Mouse (Mus musculus): Measurements from ENCODE around the gene Bcar1. TPM values are rescaled to one million over a fixed set of nuclear protein-coding genes. Genes with fewer than 3 reads are reported as not detected.

Bcar1 gene
- polyA plus RNA-seq, 1 experiment from 2014 or later, result 52.4 TPM

- no peak overlapping the region; the same call in 1 of the 2 replicates for H3K9ac ChIP-seq (replicated peaks)
- peaks cover 17% of the 10 kb centered on the region for H3K4me1 ChIP-seq
- no peak overlapping the region for H3K4me3 ChIP-seq
- H3K9me3 ChIP-seq, result no peaks in the 10 kb centered on the region
- H3K36me3 ChIP-seq, result peaks cover 6% of the 10 kb centered on the region; the same call in 1 of the 2 replicates
- H3K27ac ChIP-seq (replicated peaks), result no peak overlapping the region
- no peak for ATAC-seq (ENCODE audit: low FRiP score, low read depth)
- H3K27me3 ChIP-seq, result no peaks in the 10 kb centered on the region
- 81% methylated on average over 7 of the region's 7 CpGs for WGBS
- H3K4me2 ChIP-seq (replicated peaks), result no peak overlapping the region
Measured at GRCm38 (mm10) chr8:111779690-111780089, 36.1 kb upstream of the Bcar1 start.

GRCm38 (mm10) chr8:111778801-111779200, 35.2 kb upstream of the Bcar1 start:
- ATAC-seq (ENCODE audit: low FRiP score, low read depth), result no peak
- Histone ChIP-seq H3K4me1 (peaks cover 17% of the 10 kb centered on the region), H3K4me3 (no peak overlapping the region), H3K36me3 (peaks cover 10% of the 10 kb centered on the region), H3K27ac (replicated peaks) (0 out of 2 replicates have a peak overlapping the region, but pooled peaks have one; percentile 4), H3K4me2 (replicated peaks) (no peak overlapping the region), H3K27me3 (no peaks in the 10 kb centered on the region), H3K9me3 (no peaks in the 10 kb centered on the region), H3K9ac (replicated peaks) (no peak overlapping the region)
- 74% methylated on average over 7 of the region's 7 CpGs for WGBS

DNA sequence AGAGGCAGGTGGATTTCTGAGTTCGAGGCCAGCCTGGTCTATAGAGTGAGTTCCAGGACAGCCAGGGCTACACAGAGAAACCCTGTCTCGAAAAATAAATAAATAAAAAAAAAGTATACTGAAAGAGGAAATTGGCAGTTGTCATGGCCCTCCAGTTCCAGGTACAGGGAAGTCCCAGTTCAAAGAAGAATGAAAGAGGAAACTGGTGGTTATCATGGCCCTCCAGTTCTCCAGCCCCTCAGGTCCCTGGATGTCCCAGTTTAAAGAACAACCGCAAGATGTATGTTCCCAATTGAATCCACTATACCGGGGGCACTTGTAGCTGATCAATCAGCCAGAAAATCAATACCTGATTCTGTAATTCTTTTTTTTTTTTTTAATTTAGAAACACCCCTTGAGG, 32.9 kb upstream of the Bcar1 start:
- ATAC-seq (ENCODE audit: low FRiP score, low read depth), result no peak
- Histone ChIP-seq H3K27me3 (no peaks in the 10 kb centered on the region), H3K4me3 (no peak overlapping the region), H3K4me2 (replicated peaks) (no peak overlapping the region), H3K9me3 (no peaks in the 10 kb centered on the region), H3K27ac (replicated peaks) (no peak overlapping the region), H3K36me3 (peaks cover 10% of the 10 kb centered on the region), H3K9ac (replicated peaks) (no peak overlapping the region), H3K4me1 (peaks cover 9% of the 10 kb centered on the region; the same call in 1 of the 2 replicates)
- WGBS, result 97% methylated on average over 4 of the region's 4 CpGs

DNA sequence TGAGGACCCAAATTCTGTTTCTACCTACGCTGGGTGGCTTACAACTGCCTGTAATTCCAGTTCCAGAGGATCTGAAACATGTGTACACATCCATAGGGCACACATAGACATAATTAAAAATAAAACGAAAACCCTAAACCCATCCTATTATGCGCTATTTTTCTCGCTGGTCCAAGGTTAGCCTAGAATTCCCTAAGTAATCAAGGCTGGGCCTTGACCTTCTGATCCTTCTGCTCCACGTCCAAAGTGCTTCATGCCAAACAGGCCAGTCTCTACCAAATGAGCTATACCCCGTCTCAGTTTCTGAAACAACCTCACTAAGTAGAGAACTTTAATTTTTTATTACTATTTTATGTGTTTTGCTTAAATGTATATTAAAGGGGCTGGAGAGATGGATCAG, 32.2 kb upstream of the Bcar1 start:
- Histone ChIP-seq H3K9ac (replicated peaks) (no peak overlapping the region), H3K27ac (replicated peaks) (no peak overlapping the region), H3K4me1 (peaks cover 9% of the 10 kb centered on the region; the same call in 1 of the 2 replicates), H3K36me3 (peaks cover 10% of the 10 kb centered on the region), H3K4me2 (replicated peaks) (no peak overlapping the region), H3K4me3 (no peak overlapping the region), H3K27me3 (no peaks in the 10 kb centered on the region), H3K9me3 (no peaks in the 10 kb centered on the region)
- no peak for ATAC-seq (ENCODE audit: low FRiP score, low read depth)
- WGBS, result 96% methylated on average over 6 of the region's 6 CpGs

DNA sequence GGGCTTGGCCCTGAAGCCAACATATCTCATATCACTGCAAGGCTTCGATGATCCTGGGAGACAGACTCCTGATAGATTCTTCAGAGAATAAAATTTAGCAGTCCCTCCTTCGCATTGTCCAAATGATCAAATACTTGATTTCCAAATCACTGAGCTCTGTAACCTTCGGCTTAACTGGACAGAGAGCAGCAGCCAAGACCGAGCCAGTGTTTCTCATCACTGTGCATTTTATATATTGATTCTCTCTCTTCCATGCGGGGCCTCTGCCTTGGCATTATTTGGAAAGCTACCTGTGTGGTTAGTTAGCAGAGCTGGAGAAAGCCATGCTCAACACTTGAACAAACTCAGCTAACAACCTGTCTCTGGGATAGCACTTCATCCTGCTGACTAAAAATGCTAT, 29.9 kb upstream of the Bcar1 start:
- ATAC-seq (ENCODE audit: low FRiP score, low read depth), result no peak
- H3K9me3 ChIP-seq, result no peaks in the 10 kb centered on the region
- H3K27me3 ChIP-seq, result no peaks in the 10 kb centered on the region
- H3K4me3 ChIP-seq, result no peak overlapping the region
- no peak overlapping the region for H3K4me2 ChIP-seq (replicated peaks)
- no peak overlapping the region for H3K27ac ChIP-seq (replicated peaks)
- H3K4me1 ChIP-seq, result peaks cover 14% of the 10 kb centered on the region
- 91% methylated on average over 5 of the region's 5 CpGs for WGBS
- H3K36me3 ChIP-seq, result peaks cover 16% of the 10 kb centered on the region
- no peak overlapping the region for H3K9ac ChIP-seq (replicated peaks)

DNA sequence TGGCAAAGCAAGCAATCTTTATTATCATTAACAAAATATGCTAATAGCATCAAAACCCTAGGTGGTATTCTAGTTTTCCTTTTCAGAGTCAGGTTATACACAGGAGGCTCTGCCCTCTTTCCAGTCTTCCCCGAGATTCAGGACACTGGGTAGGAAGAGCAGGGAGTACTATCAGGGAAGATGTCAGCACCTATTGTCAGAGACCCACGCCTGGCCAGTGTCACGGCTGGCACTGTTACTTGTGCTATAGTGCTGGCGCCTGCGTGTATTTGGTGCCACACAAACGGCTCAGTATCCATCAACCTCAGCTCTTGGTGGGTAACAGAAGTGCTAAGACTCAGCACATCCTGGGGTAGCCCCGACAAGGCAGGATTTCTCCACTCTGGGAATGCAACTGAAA, 29.4 kb upstream of the Bcar1 start:
- no peak overlapping the region for H3K27ac ChIP-seq (replicated peaks)
- H3K9ac ChIP-seq (replicated peaks), result no peak overlapping the region
- WGBS, result 89% methylated on average over 7 of the region's 7 CpGs
- no peak overlapping the region for H3K4me3 ChIP-seq
- H3K4me1 ChIP-seq, result peaks cover 10% of the 10 kb centered on the region
- H3K36me3 ChIP-seq, result peaks cover 19% of the 10 kb centered on the region
- no peaks in the 10 kb centered on the region for H3K9me3 ChIP-seq
- H3K4me2 ChIP-seq (replicated peaks), result no peak overlapping the region
- H3K27me3 ChIP-seq, result no peaks in the 10 kb centered on the region
- ATAC-seq (ENCODE audit: low FRiP score, low read depth), result no peak

- Histone ChIP-seq H3K27ac (replicated peaks) (no peak overlapping the region), H3K4me2 (replicated peaks) (no peak overlapping the region), H3K4me1 (peaks cover 7% of the 10 kb centered on the region), H3K36me3 (peaks cover 24% of the 10 kb centered on the region), H3K9me3 (no peaks in the 10 kb centered on the region), H3K4me3 (no peak overlapping the region), H3K9ac (replicated peaks) (no peak overlapping the region), H3K27me3 (no peaks in the 10 kb centered on the region)
- no peak for ATAC-seq (ENCODE audit: low FRiP score, low read depth)
- WGBS, result 92% methylated on average over 9 of the region's 9 CpGs
Measured at GRCm38 (mm10) chr8:111772083-111772482, 28.5 kb upstream of the Bcar1 start.

GRCm38 (mm10) chr8:111771625-111772020, 28.0 kb upstream of the Bcar1 start:
- H3K27ac ChIP-seq (replicated peaks), result no peak overlapping the region
- no peak overlapping the region for H3K9ac ChIP-seq (replicated peaks)
- H3K36me3 ChIP-seq, result peaks cover 29% of the 10 kb centered on the region
- H3K9me3 ChIP-seq, result no peaks in the 10 kb centered on the region
- H3K27me3 ChIP-seq, result no peaks in the 10 kb centered on the region
- WGBS, result 97% methylated on average over 6 of the region's 6 CpGs
- ATAC-seq (ENCODE audit: low FRiP score, low read depth), result no peak
- H3K4me2 ChIP-seq (replicated peaks), result no peak overlapping the region
- H3K4me1 ChIP-seq, result peaks cover 7% of the 10 kb centered on the region
- H3K4me3 ChIP-seq, result no peak overlapping the region

DNA sequence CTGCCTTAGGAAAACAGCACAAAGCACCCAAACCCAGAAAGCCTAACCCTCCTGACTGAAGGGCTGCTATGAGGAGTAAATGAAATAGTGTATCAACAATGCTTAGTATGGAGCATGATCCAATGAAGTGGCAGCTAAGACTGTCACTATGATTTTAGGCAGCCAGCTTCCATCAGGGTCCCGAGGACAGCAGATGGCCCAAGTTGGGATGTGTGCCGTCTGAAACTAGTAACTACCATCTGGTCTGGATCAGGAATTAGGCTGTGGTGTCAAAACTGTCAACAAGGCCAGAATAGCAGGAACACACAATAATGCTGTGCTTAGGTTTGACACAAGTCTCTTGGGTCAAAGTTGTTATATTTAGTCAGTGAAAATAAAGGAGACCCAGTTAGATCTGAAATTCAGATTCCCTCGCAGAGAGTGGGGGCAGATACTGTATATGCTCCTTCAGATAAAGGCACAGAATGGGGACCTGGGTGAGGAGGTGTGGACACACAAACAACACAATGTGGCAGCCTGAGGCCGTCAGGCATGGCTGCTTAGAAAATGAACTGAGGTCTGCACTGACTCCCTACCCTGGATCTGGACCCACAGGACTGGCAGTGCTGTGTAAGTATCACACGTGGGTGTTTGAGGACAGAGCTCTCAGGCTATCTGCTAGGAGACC, 27.5 kb upstream of the Bcar1 start:
- H3K27me3 ChIP-seq, result no peaks in the 10 kb centered on the region
- peaks cover 7% of the 10 kb centered on the region for H3K4me1 ChIP-seq
- peaks cover 34% of the 10 kb centered on the region for H3K36me3 ChIP-seq
- H3K9ac ChIP-seq (replicated peaks), result no peak overlapping the region
- WGBS, result 78% methylated on average over 5 of the region's 5 CpGs
- H3K4me2 ChIP-seq (replicated peaks), result no peak overlapping the region
- no peaks in the 10 kb centered on the region for H3K9me3 ChIP-seq
- no peak overlapping the region for H3K27ac ChIP-seq (replicated peaks)
- ATAC-seq (ENCODE audit: low FRiP score, low read depth), result no peak
- no peak overlapping the region for H3K4me3 ChIP-seq

GRCm38 (mm10) chr8:111769764-111770428, 26.3 kb upstream of the Bcar1 start:
- Histone ChIP-seq H3K36me3 (peaks cover 34% of the 10 kb centered on the region), H3K27ac (replicated peaks) (peak overlapping the region; percentile 49), H3K4me1 (peaks cover 7% of the 10 kb centered on the region), H3K27me3 (no peaks in the 10 kb centered on the region), H3K4me3 (no peak overlapping the region), H3K4me2 (replicated peaks) (no peak overlapping the region), H3K9ac (replicated peaks) (no peak overlapping the region), H3K9me3 (no peaks in the 10 kb centered on the region)
- 0 out of 2 replicates have a peak, but pooled peaks have one; percentile 44 for ATAC-seq (ENCODE audit: low FRiP score, low read depth)
- 47% methylated on average over 12 of the region's 12 CpGs for WGBS

GRCm38 (mm10) chr8:111769296-111769695, 25.7 kb upstream of the Bcar1 start:
- no peak for ATAC-seq (ENCODE audit: low FRiP score, low read depth)
- peaks cover 7% of the 10 kb centered on the region for H3K4me1 ChIP-seq
- peaks cover 28% of the 10 kb centered on the region for H3K36me3 ChIP-seq
- no peak overlapping the region for H3K9ac ChIP-seq (replicated peaks)
- no peaks in the 10 kb centered on the region for H3K27me3 ChIP-seq
- WGBS, result 54% methylated on average over 14 of the region's 15 CpGs
- H3K27ac ChIP-seq (replicated peaks), result peak overlapping the region; percentile 49
- H3K4me2 ChIP-seq (replicated peaks), result no peak overlapping the region
- no peaks in the 10 kb centered on the region for H3K9me3 ChIP-seq
- H3K4me3 ChIP-seq, result no peak overlapping the region

DNA sequence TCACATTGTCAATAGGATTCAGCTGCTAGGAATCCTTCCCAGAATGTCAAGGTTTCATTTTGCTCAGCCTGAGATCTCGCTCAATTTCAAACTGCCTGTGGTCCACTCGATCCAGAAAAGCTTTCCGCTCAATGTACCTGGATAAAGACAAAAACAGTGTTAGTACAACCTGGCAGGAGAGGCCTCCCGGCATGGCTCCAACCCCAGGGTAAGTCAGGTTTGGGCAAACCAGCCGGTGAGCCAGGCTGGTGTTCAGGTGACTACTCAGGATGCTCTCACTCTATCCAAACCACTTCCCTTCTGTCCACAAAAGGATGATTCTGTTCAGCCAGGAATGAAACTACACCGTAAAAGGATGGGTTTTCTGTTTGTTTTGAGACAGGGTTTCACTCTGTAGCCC, 25.0 kb upstream of the Bcar1 start:
- Histone ChIP-seq H3K9ac (replicated peaks) (no peak overlapping the region), H3K36me3 (peaks cover 27% of the 10 kb centered on the region), H3K4me1 (peaks cover 7% of the 10 kb centered on the region), H3K9me3 (no peaks in the 10 kb centered on the region), H3K4me3 (no peak overlapping the region), H3K27ac (replicated peaks) (no peak overlapping the region; the same call in 1 of the 2 replicates), H3K4me2 (replicated peaks) (no peak overlapping the region), H3K27me3 (no peaks in the 10 kb centered on the region)
- ATAC-seq (ENCODE audit: low FRiP score, low read depth), result no peak
- 89% methylated on average over 6 of the region's 6 CpGs for WGBS
